Mouse (Mus musculus): ENCODE results near the gene 1700016D06Rik. TPM values are rescaled to one million over a fixed set of nuclear protein-coding genes. Genes with fewer than 3 reads are reported as not detected.

The 1700016D06Rik gene
- polyA plus RNA-seq, 1 experiment from 2014 or later = not detected

GRCm38 (mm10) chr8:11640606-11641005 lies 60.3 kb downstream of the 1700016D06Rik start:
- TF ChIP-seq CTCF (IDR thresholded peaks at IDR 0.05; ENCODE audit: low read depth) = no peak
- Histone ChIP-seq H3K9ac (ENCODE audit: low read depth, low read length) (no peak overlapping the region), H3K36me3 (ENCODE audit: insufficient read depth, low read length) (no peaks in the 10 kb centered on the region), H3K27ac (no peak overlapping the region), H3K4me1 (replicated peaks; ENCODE audit: insufficient read depth, low read length) (no peaks in the 10 kb centered on the region; the same call in 1 of the 2 replicates), H3K9me3 (replicated peaks; ENCODE audit: low read length) (no peaks in the 10 kb centered on the region), H3K4me3 (replicated peaks; ENCODE audit: low read depth, low read length) (no peak overlapping the region), H3K4me2 (ENCODE audit: low read length) (no peak overlapping the region), H3K27me3 (ENCODE audit: insufficient read depth, low read length) (no peaks in the 10 kb centered on the region)
- no peak for ATAC-seq (replicated peaks; ENCODE audit: low FRiP score, low read depth)
- DNase-seq (ENCODE audit: low spot score) = no peak
- WGBS = 44% methylated on average over 2 of the region's 2 CpGs

GRCm38 (mm10) chr8:11637531-11637930 lies 63.3 kb downstream of the 1700016D06Rik start:
- H3K9ac ChIP-seq (ENCODE audit: low read depth, low read length) = no peak overlapping the region
- H3K9me3 ChIP-seq (replicated peaks; ENCODE audit: low read length) = no peaks in the 10 kb centered on the region
- no peaks in the 10 kb centered on the region for H3K36me3 ChIP-seq (ENCODE audit: insufficient read depth, low read length)
- H3K4me3 ChIP-seq (replicated peaks; ENCODE audit: low read depth, low read length) = no peak overlapping the region
- TF ChIP-seq CTCF (IDR thresholded peaks at IDR 0.05; ENCODE audit: low read depth) = no peak
- ATAC-seq (replicated peaks; ENCODE audit: low FRiP score, low read depth) (no peak), DNase-seq (ENCODE audit: low spot score) (no peak)
- no peak overlapping the region for H3K4me2 ChIP-seq (ENCODE audit: low read length)
- H3K27me3 ChIP-seq (ENCODE audit: insufficient read depth, low read length) = no peaks in the 10 kb centered on the region
- H3K4me1 ChIP-seq (replicated peaks; ENCODE audit: insufficient read depth, low read length) = peaks cover 12% of the 10 kb centered on the region
- 90% methylated on average over 7 of the region's 7 CpGs for WGBS
- no peak overlapping the region for H3K27ac ChIP-seq

GRCm38 (mm10) chr8:11636324-11637057 lies 64.4 kb downstream of the 1700016D06Rik start:
- H3K27me3 ChIP-seq (ENCODE audit: insufficient read depth, low read length) = no peaks in the 10 kb centered on the region
- DNase-seq (ENCODE audit: low spot score) (peak; percentile 93), ATAC-seq (replicated peaks; ENCODE audit: low FRiP score, low read depth) (peak; percentile 75)
- peak overlapping the region; percentile 93 for H3K4me2 ChIP-seq (ENCODE audit: low read length)
- 0 out of 2 replicates have a peak, but pooled peaks cover 5% of the 10 kb centered on the region for H3K36me3 ChIP-seq (ENCODE audit: insufficient read depth, low read length)
- H3K4me3 ChIP-seq (replicated peaks; ENCODE audit: low read depth, low read length) = peak overlapping the region; percentile 80
- peak overlapping the region; percentile 99 for H3K27ac ChIP-seq
- peaks cover 14% of the 10 kb centered on the region for H3K4me1 ChIP-seq (replicated peaks; ENCODE audit: insufficient read depth, low read length)
- WGBS = 5% methylated on average over 30 of the region's 30 CpGs
- H3K9me3 ChIP-seq (replicated peaks; ENCODE audit: low read length) = no peaks in the 10 kb centered on the region
- 0 out of 2 replicates have a peak overlapping the region, but pooled peaks have one; percentile 87 for H3K9ac ChIP-seq (ENCODE audit: low read depth, low read length)
- TF ChIP-seq CTCF (IDR thresholded peaks at IDR 0.05; ENCODE audit: low read depth) = no peak

GRCm38 (mm10) chr8:11635611-11636081 lies 65.2 kb downstream of the 1700016D06Rik start, which contains the start of gene Ankrd10:
Gene Ankrd10, minus strand, starts transcription at chr8:11635757.
- peak within 1 kb of the TSS; percentile 99 for H3K27ac ChIP-seq
- peak; percentile 95 for ATAC-seq (replicated peaks; ENCODE audit: low FRiP score, low read depth)
- H3K4me1 ChIP-seq (replicated peaks; ENCODE audit: insufficient read depth, low read length) = peaks cover 14% of the 10 kb centered on the region
- H3K4me3 ChIP-seq (replicated peaks; ENCODE audit: low read depth, low read length) = peak within 1 kb of the TSS; percentile 80
- peaks cover 12% of the 10 kb centered on the region; the same call in 1 of the 2 replicates for H3K36me3 ChIP-seq (ENCODE audit: insufficient read depth, low read length)
- no peaks in the 10 kb centered on the region for H3K27me3 ChIP-seq (ENCODE audit: insufficient read depth, low read length)
- H3K9ac ChIP-seq (ENCODE audit: low read depth, low read length) = peak within 1 kb of the TSS; percentile 87
- peak; percentile 97 for DNase-seq (ENCODE audit: low spot score)
- under 1% methylated on average over 40 of the region's 40 CpGs for WGBS
- H3K9me3 ChIP-seq (replicated peaks; ENCODE audit: low read length) = no peaks in the 10 kb centered on the region
- peak within 1 kb of the TSS; percentile 93 for H3K4me2 ChIP-seq (ENCODE audit: low read length)
- TF ChIP-seq CTCF (IDR thresholded peaks at IDR 0.05; ENCODE audit: low read depth) = no peak; the same call in 1 of the 2 replicates

- Histone ChIP-seq H3K36me3 (ENCODE audit: insufficient read depth, low read length) (peaks cover 17% of the 10 kb centered on the region; the same call in 1 of the 2 replicates), H3K9ac (ENCODE audit: low read depth, low read length) (peak overlapping the region; percentile 87), H3K4me1 (replicated peaks; ENCODE audit: insufficient read depth, low read length) (peaks cover 14% of the 10 kb centered on the region), H3K27ac (peak overlapping the region; percentile 99), H3K27me3 (ENCODE audit: insufficient read depth, low read length) (no peaks in the 10 kb centered on the region), H3K9me3 (replicated peaks; ENCODE audit: low read length) (no peaks in the 10 kb centered on the region), H3K4me3 (replicated peaks; ENCODE audit: low read depth, low read length) (peak overlapping the region; percentile 80), H3K4me2 (ENCODE audit: low read length) (peak overlapping the region; percentile 93)
- DNase-seq (ENCODE audit: low spot score) (peak; percentile 95), ATAC-seq (replicated peaks; ENCODE audit: low FRiP score, low read depth) (peak; percentile 76)
- TF ChIP-seq CTCF (IDR thresholded peaks at IDR 0.05; ENCODE audit: low read depth) = no peak; the same call in 1 of the 2 replicates
- 0% methylated on average over 61 of the region's 70 CpGs for WGBS
These were observed 65.8 kb downstream of the 1700016D06Rik start for GRCm38 (mm10) chr8:11635012-11635577.

GRCm38 (mm10) chr8:11634331-11635011 lies 66.4 kb downstream of the 1700016D06Rik start:
- under 1% methylated on average over 39 of the region's 39 CpGs for WGBS
- peaks cover 18% of the 10 kb centered on the region; the same call in 1 of the 2 replicates for H3K36me3 ChIP-seq (ENCODE audit: insufficient read depth, low read length)
- peak overlapping the region; percentile 99 for H3K27ac ChIP-seq
- ATAC-seq (replicated peaks; ENCODE audit: low FRiP score, low read depth) (no peak), DNase-seq (ENCODE audit: low spot score) (peak; percentile 34)
- peak overlapping the region; percentile 80 for H3K4me3 ChIP-seq (replicated peaks; ENCODE audit: low read depth, low read length)
- H3K27me3 ChIP-seq (ENCODE audit: insufficient read depth, low read length) = no peaks in the 10 kb centered on the region
- H3K4me1 ChIP-seq (replicated peaks; ENCODE audit: insufficient read depth, low read length) = peaks cover 14% of the 10 kb centered on the region
- peak overlapping the region; percentile 87 for H3K9ac ChIP-seq (ENCODE audit: low read depth, low read length)
- no peaks in the 10 kb centered on the region for H3K9me3 ChIP-seq (replicated peaks; ENCODE audit: low read length)
- no peak for TF ChIP-seq CTCF (IDR thresholded peaks at IDR 0.05; ENCODE audit: low read depth)
- H3K4me2 ChIP-seq (ENCODE audit: low read length) = peak overlapping the region; percentile 93
